Mouse (Mus musculus) gastrocnemius, postnatal 10 days (tissue): ENCODE data around the gene Sec31a. TPM values are rescaled to one million over a fixed set of nuclear protein-coding genes. Genes with fewer than 3 reads are reported as not detected.

Experiments used
- DNase-seq: peaks from one replicate; pipeline ENCODE4 v3.0.0; 2021; ENCODE audit warnings: mixed read lengths
- total RNA-seq, 2 experiments: library from RNA; stranded (reverse); gene quantifications; 2 replicates each; pipeline ENCODE4 v1.2.3; 2021

The Sec31a gene
- total RNA-seq, 2 experiments from 2014 or later, result 95.9 to 124 TPM

DNA sequence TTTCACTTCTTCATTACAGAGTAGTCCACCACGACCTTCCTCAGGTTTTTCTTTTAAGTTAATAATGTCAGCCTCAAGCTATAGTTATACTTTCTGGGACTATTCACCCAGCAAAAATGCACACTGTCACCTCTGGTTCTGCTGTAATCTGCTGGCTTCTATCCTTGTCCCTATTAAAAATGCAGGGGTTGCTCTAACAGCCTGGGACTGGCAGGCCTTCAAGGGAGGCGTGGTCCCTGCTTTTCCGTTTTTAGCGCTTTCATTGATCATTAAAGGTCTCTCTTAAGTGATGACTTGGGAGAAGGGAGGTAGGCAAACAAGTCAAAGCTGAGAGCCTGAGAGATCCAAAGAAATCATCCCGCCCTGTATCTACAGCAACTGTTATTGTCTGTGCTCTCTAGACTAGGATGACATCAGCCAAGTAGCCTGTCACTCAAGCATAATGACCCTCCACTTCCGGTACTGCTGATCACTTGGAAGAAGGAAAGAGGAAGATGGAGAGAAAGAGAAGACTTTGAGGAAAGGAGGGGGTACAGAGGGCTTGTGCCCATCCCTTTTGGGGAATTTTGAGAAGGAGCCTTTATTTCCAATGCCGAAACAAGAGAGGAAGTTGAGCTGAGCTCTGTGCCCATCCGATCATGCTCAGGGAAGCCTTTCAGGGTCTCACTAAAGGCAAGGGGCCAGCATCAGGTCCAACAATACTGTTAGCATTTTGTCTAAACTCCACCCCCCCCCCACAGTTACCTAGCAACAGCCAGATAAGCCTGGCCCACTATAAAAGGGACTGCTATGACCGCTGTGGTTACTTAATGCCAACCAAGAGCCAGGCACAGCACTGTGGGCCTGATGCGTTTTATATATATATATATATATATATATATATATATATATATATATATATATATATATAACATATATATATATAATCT, 66.5 kb downstream of the Sec31a start:
- DNase-seq, result no peak

DNA sequence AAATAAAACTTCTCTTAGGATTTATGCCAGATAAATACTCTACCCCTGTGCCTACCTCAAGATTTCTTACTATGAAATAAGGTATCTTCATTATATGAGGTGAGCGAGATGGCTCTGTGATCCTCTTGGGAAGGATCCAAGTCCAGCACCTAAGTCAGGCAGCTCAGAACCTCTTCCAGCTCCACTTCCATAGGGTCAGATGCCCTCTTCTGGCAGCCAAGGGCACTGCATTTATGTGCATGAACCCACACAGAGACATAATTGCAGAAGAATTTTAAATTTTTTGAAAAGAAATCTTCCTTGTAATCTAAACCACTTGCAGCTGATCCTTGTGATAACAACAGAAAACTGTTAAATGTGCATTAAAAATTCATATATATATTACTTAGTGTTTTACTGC, 70.9 kb downstream of the Sec31a start:
- DNase-seq, result no peak

DNA sequence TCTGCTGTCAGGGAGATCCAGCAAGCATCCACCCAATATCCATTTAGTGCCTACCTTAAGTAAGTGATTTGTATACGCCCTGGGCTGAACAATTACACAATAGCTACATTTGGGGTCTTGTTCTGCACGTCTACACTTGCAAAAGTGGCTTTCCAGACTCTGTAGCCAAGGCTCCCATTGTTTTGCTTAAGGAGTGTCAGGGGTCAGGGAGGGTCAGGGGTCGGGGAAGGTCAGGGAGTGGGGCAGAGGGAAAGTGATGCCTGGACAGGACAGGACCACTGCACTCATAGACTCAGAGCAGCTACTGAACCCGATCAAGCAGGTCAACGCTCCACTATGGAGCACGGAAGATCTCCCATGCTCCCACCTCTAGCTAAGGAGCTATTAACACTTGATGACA, 72.9 kb downstream of the Sec31a start:
- DNase-seq, result no peak

DNA sequence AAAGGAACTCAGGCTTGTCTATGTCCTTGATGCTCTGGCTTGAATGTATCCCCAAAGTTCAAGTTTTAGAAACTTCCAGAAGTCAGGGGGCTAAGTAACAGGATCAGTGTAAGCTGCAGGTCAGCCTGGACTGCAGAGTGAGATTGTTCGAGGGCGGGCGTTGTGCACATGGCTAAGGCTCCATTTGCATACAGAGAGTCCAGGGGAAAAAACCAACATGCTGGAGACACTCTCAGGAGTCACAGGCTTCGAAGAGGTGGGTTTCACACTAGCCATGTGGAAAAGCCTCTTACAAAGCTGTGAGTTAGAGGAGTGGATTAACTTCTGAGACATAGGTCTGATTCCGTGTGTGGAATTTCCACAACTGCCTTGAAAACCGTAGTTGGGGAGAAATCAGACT, 73.6 kb downstream of the Sec31a start:
- no peak for DNase-seq

DNA sequence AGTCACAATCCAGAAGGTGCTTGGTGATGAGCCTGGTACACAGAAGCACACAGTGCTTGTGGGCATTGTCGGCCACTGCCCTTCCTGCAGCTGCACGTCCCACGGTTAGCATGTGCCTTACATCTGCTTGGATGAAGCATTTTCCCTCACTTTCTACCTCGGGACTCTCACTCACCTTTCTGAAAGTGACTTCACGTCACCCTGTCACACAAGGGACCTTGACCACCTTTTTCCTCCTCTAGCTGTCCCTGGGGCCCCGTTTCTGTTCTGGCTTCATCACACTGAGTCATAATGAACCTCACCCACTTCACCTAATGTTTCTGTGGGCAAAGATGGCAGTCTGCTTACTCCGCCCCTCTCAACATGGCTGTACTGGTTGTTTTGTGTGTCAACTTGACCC, 75.0 kb downstream of the Sec31a start:
- no peak for DNase-seq

DNA sequence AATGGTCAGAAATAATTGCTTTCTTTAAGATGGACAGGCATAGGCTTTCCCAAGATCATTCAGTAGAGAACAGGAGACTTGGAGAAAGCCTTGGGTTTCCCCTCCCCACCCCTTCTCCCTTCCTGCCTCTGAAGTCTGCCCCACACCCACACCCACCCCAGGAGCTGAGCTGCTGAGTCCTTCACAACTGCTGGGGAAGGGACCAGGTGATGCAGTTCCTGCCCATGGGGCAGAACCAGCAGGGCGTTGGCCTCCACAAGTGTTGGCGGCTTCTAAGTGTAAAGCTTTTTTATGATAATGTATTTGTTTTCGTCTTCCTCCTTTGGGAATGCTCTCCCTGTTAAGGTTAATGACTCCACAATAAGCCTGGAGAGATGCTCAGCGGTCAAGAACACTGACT, 78.2 kb downstream of the Sec31a start:
- DNase-seq, result no peak

DNA sequence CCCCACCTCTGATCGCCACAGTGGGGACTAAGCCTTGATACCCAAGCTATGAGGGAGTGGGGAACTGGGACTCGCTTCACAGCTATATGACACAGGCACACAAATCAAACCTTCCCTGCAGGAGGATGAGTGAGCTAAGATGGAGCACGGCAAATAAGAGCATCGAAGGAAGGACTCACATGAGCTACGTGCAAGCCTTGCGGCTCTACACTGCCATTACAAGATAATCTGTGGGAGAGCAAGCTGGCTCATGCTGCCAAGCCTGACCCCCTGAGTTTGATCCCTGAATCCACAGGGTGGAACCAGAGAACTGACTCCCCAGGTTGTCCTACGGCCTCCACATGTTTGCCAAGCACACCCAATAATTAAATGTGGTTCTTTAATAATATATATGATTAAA, 79.2 kb downstream of the Sec31a start:
- no peak for DNase-seq

DNA sequence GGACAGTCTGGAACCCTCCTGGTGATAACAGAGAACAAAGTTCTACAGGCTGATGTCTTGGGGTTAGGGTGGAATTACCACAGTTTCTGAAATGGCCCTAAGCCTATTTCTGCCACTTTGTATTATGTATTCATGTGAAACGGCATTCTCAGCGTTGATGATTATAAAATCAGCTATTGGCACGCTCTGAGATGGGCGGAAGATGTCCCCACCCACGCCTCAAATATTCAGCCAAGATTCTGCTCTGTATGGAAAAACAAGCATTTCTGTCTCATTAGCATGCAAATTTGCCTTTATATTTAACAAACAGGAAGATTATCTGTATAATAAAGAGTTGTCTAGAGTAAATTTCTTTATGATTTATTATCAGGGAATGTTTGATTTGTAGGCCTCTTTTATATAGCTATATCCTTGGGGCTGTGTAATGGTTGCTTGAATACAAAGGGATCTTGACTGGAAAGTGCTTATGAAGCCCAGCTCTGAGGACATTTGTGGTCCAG, 80.4 kb downstream of the Sec31a start:
- DNase-seq, result no peak

DNA sequence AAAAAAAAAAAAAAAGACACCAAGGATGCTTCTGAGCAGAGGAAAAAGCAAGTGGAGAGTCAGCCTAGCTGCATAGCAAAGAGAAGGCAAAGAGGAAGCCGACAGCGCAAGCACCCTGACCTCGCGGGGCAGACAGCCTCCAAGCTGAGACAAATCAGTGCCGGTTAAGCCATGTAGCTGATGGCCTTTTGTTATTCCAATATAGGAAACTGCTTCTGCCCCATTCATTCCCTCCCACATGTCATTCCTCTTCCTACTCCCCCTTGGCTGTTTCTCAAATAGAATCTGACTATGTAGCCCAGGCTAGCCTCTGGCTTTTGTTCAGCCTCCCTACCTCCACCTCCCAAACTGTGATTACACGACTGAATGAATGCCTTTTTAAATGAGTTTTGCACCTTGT, 81.3 kb downstream of the Sec31a start:
- DNase-seq, result no peak

DNA sequence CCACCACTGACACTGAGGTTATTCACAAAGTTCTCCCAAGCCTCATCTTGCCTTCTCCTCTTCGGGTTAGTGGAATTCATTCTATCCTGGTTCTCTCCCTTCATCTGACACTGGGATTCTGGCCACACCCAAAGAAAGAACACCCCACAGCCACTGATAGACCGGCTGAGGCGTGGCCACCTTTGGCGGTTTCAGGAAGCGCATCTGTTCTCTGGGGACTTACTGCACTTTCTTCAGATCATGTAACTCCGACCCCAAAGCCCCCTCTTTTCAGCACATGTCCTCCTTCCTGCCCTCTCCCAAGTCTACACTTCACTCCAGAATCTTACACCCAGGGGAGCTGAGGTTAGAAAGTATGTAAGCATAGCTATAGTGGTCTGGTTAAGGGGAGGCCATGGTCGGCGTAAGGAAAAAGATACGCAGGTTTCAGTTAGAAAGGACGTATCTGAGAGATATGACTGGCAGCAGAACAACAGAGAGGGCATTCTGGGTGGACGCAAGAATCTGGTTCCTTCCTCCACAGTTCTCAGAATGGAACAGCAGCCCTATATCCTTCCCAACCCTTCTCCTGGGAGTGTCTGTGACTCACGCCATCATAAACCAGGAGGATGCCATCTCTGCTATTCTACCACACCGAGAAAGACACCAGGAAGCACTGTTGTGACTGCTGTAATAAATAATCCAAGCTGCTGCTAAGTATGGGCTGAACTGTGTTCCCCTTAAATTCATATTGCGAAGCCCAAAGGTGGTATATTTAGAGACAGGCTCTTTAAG, 82.2 kb downstream of the Sec31a start:
- DNase-seq, result no peak

DNA sequence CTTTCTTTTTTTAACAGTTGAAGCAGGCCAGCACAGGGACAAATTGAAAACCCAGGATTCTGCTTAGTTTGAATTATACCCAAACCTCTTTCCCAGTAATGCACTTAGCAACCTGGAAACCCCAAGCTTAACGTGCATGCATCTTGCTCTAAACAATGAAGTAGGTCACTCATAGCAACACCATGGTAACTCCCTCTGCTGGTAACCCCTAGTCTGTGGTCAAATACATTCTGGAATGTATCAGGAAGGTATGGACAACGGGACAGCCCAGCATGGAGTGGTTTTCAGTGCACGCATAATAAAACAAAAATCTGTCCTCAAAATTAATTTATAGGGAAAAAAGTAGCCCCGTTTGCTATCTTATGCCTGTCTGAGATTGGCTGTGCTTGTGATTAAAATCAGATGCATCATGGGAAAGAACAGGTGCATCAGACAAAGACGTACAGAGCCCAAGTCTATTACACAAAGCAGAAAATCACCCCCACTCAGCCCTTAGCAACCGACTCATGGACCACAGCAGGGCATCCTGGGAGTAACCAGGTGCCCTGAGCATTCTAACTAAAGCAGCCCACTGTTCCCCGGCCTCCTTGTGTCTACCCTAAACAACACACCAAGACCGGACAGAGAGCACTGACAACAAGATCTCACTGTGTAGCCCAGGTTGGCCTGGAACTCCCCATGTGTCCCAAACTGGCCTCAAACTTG, 83.6 kb downstream of the Sec31a start:
- no peak for DNase-seq

DNA sequence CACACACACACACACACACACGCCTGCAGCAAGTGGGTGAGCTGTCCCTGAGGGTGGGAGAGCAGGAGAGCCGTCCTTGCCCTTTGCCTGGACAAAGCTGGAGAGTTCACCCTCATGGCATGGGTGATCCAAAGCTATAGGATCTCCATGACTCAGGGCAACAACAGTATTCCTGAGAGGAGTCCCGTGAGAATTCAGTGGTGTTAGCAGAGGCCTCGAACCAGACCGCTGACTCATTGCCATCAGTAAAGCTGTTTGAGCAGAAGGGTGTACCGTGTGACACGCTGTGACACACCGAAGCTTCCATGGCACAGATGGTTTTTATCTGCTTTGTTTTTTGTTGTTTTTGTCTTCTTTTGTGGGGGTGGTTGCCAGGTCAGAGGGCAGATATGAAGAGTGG, 84.4 kb downstream of the Sec31a start:
- DNase-seq, result no peak

DNA sequence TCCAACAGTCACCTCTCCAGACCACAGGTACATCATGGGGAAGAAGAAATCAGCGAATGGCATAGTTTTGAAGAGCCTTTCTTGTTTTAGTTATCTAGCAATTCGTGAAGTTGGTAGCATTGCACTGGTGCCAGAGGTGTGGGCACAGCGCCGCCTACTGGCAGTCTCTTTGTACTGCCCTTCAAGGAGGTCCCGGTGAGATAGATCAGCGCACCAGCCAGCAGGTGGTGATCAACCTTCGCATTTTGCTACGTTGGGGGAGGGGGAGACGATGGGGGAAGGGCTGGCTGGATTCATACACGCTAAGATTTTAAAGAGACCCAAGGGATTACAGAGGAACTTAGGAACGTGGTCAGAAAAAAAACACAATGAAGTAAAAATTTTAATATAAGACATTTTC, 94.0 kb downstream of the Sec31a start:
- DNase-seq, result peak; percentile 85

DNA sequence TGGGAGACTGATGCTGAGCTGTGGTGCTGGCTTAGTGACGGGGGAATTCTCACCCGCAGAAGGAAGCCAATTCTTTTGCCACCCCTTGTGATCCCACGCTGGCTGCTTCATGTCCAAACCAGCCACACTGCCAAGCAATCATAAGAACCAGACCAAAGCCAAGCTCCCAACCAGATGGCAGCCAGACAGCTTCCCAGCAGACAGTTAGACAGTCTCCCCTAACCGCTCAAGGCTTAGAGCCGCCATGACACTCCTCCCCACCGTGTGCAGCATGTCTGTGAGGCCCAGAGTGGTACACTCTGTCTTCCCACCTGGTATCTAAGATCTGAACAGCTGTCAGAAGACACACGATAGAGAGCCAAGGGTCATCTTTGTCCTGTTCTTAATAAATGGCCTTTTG, 98.2 kb downstream of the Sec31a start:
- DNase-seq, result no peak

DNA sequence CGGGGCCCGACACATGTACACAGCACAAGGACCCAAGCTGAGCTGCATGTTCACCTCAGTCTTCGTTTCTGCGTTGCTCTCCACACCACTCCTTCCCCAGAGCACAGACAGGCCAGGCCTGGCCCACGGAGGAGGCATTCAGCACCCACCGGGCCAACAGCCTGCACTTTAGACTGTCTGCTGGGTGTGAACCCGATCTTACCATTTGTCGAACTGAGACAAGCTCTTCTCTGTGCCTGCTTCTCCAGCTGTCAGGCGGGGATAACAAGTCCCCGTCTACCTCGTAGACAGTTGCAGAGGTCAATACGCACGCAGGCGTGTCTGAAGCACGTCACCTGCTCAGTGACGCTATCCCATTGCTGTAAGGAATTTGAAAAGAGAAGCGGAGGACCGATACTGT, 99.0 kb downstream of the Sec31a start:
- DNase-seq, result no peak

DNA sequence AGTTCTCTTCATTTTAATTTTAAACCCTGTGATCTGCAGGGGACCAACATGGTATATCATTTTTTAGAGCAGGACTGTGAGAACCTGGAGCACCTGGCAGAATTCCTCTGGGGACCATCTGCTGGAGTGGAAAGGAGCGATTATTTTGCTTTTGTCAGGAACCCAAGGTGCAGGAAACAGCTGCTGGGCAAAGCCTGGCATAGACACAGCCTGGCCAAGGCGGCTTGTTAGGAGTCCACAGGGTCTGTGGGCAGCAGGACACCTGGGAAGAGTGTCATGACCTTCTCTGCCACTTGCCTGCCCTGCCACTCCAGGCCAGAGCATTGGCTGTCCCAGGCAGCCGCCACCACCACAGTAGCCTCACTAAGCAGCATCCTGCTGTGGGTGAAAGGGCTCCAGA, 100.4 kb downstream of the Sec31a start:
- DNase-seq, result no peak

DNA sequence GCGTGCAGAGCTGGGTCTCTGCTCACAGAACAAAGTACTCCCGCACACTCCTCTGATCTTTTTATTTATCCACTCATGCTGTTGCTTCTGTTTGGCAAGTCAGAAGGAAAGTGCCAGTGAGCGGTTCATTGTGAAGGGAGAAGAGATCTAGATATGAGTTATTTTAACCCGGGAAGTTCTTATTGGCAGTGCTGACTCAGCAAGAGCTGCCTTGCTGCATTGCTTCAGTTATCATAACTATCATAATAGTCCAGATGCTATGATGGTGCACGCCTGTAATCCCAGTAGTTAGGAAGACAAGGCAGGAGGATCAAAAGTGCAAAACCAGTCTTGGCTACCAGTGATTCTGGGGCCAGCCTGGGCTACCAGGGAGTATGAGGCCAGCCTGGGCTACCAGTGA, 103.6 kb downstream of the Sec31a start:
- DNase-seq, result no peak

Other genes starting within 250 kb of the Sec31a start
- 1 to 10 TPM; 6.9 to 9.7 TPM for gene Lin54, start 84.4 kb upstream of the Sec31a start, total RNA-seq
- 100 to 1,000 TPM; 102 to 107 TPM for gene Cops4, start 102.1 kb upstream of the Sec31a start, total RNA-seq
- 1 to 10 TPM; 1.8 to 4.4 TPM for gene Plac8, start 156.0 kb upstream of the Sec31a start, total RNA-seq